Mouse (Mus musculus) T-helper 2 cell (primary cell): Measurements from ENCODE around the gene H2al1n.
"Not testable (repeated sequence)": the region's sequence is repeated elsewhere in the genome, so short reads cannot be mapped to it uniquely, and the experiment has no call there.

ENCODE experiments used
- in situ Hi-C: fragments of 300-600 bp; cut with MboI, MseI; formaldehyde crosslinking; loops from one replicate; pipeline ENCODE4 v1.15.1; 2025; ENCODE audit warnings: high pct_unique_total_duplicates

Gene H2al1n

DNA sequence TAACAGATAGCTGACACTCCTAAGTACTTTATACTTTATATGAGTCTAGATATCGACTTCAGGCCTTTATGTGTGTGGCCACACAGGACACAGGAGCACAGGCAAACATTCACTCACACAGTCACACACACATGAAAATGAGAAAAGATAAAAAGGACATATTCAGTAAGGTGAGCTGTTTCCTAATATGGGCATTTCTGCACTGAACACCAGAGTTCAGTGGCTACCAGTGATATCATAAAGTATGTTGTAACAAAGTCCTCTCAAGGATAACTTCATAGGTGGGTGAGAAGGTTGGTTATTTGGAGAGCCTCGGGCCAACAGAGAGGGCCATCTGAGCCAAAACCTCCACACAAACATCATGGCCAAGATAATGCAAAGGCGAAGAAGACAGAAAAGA is at the start of gene H2al1n:
H2al1n (plus strand) TSS at position 301 of the 400 bp plus-strand sequence.
- in situ Hi-C loops = not testable (repeated sequence)

DNA sequence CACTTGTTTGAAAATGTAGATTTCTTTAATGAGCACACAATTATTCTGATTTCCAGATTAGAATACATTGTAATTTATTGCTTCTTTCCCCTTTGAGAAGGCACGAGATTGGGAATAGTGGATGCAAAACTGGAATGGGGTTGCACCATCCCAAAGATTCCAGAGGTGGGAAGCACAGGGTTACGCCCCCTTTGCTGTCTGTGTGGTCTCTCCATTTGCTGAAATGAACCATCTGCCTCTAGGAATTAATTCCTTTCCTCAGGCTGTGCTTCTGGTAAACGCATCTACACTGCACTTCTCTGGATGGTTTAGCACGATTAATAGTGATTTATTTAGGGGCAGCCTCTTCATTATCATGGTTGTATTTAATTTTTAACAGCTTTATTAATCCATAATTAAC is 11.7 kb upstream of the H2al1n start:
- in situ Hi-C loops = no loop called here

DNA sequence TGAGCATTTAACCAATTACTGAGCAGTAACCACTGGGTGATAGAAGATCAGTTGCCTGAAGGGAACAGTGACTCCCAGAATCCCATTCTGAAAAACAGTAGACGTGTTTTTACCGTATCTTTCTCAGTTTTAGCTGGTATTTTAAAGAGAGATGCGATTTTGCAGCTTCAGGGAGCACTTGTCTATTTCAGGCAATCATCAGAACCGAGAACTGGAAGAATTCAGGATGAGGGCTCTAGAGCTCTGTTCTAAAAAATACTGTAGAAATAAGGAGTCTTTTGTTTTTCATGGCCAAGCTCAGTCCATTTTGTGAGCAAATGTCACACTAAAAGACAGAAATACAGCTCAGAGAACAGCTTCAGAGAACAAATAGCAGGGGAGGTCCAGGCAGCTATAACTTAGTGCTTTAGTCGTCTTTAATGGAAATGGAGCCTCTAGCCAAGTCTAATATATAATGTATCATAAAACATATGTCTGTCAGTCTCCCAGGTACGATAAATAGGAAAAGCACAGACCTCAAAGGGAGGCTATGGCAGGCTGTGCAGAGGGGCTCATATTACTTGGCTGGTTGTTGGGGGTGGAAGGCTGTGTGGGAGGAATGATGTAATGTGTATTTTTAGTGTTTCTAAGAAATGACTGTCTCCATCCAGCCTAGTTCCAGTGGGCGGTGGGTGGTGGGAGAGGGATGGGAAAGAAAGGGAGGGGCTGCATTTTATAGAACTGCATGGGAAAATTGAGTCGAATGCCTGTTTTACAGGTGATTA is 4.7 kb upstream of the H2al1n start:
- in situ Hi-C loops = loop anchor here (10.0 kb wide), 1 partner anchor 191 kb away; no protein-coding TSS in a partner anchor

DNA sequence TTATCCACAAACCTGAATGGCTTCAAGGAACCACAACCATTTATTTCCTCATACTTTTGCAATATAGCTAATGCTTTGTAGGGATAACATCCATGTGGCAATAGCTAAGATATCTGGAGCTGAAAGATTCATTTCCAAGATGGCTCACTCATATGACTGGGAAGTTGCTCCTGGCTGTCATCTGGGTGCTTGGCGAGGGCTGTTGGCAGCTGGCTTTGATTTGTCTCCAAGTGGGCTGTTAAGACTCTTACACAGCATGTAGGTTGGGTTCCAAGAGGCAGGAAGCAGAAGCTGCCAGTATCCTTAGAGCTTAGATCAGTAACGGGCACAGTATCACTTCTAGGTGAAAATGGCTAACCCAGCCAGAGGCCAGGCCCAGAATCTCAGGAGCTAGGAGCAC is 18.3 kb downstream of the H2al1n start:
- in situ Hi-C loops = loop anchor here (10.0 kb wide), 1 partner anchor 944 kb away; the partner anchor contains the start of gene Ddx3x

DNA sequence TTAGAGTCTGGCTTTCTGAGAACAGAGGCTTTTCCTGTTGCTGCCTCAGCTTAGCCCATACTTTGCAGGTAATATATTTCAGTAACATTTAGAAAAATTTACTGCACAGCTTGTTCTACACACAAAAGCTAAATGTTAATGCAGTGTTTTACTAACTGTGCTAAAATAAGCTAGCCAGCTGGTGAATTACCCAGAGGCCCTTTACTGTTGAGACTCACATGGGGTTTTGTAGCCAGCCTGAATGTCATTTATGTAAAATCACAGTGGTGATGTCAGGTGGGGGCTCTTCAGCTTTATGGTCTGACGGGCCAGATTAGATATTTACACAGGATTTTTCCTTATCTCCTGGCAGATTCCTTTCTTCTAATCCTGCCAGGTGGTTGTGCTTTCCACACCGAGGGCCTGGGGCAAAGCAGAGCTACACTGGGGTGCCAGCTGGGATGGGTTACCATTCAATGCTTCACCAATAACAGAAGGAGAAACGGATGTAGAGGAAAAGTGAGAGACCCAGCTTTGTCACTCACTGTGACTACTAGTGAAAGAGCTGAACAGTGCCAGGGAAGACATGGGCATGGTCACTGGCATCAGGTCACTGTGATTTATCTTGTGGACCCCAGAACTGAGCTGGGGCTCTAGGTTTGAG is 48.8 kb downstream of the H2al1n start:
- in situ Hi-C loops = no loop called here
